Mouse (Mus musculus) kidney, adult 2 months (tissue): ENCODE measurements around the gene Cys1.

Experiments
- CTCF ChIP-seq: fragments of 200-500 bp; conservative IDR thresholded peaks from 2 replicates; pipeline ENCODE4 v1.5.1; 2011; ENCODE audit warnings: low read depth, mild to moderate bottlenecking, control low read depth, low read length, moderate library complexity, mixed read lengths; ENCODE audit not compliant: insufficient read depth, insufficient read length
- POLR2A ChIP-seq: fragments of 200-500 bp; IDR thresholded peaks from one replicate; pipeline ENCODE4 v1.6.1; 2011; ENCODE audit warnings: low read depth, low read length, control low read depth

GRCm38 (mm10) chr12:24642370-24642802, 39.2 kb downstream of the Cys1 start:
- TF ChIP-seq POLR2A = no peak
- no peak for TF ChIP-seq CTCF
